Mouse (Mus musculus): ENCODE measurements around the gene Tollip. TPM values are rescaled to one million over a fixed set of nuclear protein-coding genes. Genes with fewer than 3 reads are reported as not detected.

Tollip gene
- polyA plus RNA-seq, 1 experiment from 2014 or later = 56.4 TPM

GRCm38 (mm10) chr7:141955565-141956173 lies 37.4 kb upstream of the Tollip start:
- Histone ChIP-seq H3K9me3 (ENCODE audit: control insufficient read depth, low read length) (no peaks in the 10 kb centered on the region), H3K4me3 (ENCODE audit: low read depth, low read length) (no peak overlapping the region), H3K27me3 (ENCODE audit: control insufficient read depth, insufficient read depth, low read length) (no peaks in the 10 kb centered on the region), H3K36me3 (ENCODE audit: control insufficient read depth, insufficient read depth, low read length) (peaks cover 8% of the 10 kb centered on the region), H3K27ac (ENCODE audit: low read depth, low read length) (no peak overlapping the region), H3K9ac (ENCODE audit: low read length) (no peak overlapping the region), H3K4me1 (ENCODE audit: control insufficient read depth, insufficient read depth, low read length) (peaks cover 26% of the 10 kb centered on the region), H3K4me2 (no peak overlapping the region)
- no peak for ATAC-seq (ENCODE audit: low FRiP score)
- 77% methylated on average over 5 of the region's 5 CpGs for WGBS
- DNase-seq (ENCODE audit: low spot score, missing footprints) = peak; percentile 72

GRCm38 (mm10) chr7:141953616-141954015 lies 35.3 kb upstream of the Tollip start:
- Histone ChIP-seq H3K4me1 (ENCODE audit: control insufficient read depth, insufficient read depth, low read length) (peaks cover 30% of the 10 kb centered on the region), H3K4me3 (ENCODE audit: low read depth, low read length) (no peak overlapping the region), H3K27ac (ENCODE audit: low read depth, low read length) (no peak overlapping the region), H3K9ac (ENCODE audit: low read length) (no peak overlapping the region), H3K36me3 (ENCODE audit: control insufficient read depth, insufficient read depth, low read length) (peaks cover 8% of the 10 kb centered on the region), H3K4me2 (no peak overlapping the region), H3K9me3 (ENCODE audit: control insufficient read depth, low read length) (no peaks in the 10 kb centered on the region), H3K27me3 (ENCODE audit: control insufficient read depth, insufficient read depth, low read length) (no peaks in the 10 kb centered on the region; the same call in 1 of the 2 replicates)
- 83% methylated on average over 6 of the region's 6 CpGs for WGBS
- ATAC-seq (ENCODE audit: low FRiP score) (no peak), DNase-seq (ENCODE audit: low spot score, missing footprints) (no peak)

GRCm38 (mm10) chr7:141952920-141953319 lies 34.6 kb upstream of the Tollip start:
- Histone ChIP-seq H3K36me3 (ENCODE audit: control insufficient read depth, insufficient read depth, low read length) (peaks cover 8% of the 10 kb centered on the region), H3K4me1 (ENCODE audit: control insufficient read depth, insufficient read depth, low read length) (peaks cover 34% of the 10 kb centered on the region), H3K9ac (ENCODE audit: low read length) (no peak overlapping the region), H3K27ac (ENCODE audit: low read depth, low read length) (no peak overlapping the region), H3K4me2 (no peak overlapping the region), H3K9me3 (ENCODE audit: control insufficient read depth, low read length) (no peaks in the 10 kb centered on the region), H3K27me3 (ENCODE audit: control insufficient read depth, insufficient read depth, low read length) (no peaks in the 10 kb centered on the region; the same call in 1 of the 2 replicates), H3K4me3 (ENCODE audit: low read depth, low read length) (no peak overlapping the region)
- 89% methylated on average over 4 of the region's 4 CpGs for WGBS
- ATAC-seq (ENCODE audit: low FRiP score) (no peak), DNase-seq (ENCODE audit: low spot score, missing footprints) (no peak)

GRCm38 (mm10) chr7:141951821-141952220 lies 33.5 kb upstream of the Tollip start:
- DNase-seq (ENCODE audit: low spot score, missing footprints) (no peak), ATAC-seq (ENCODE audit: low FRiP score) (no peak)
- Histone ChIP-seq H3K4me1 (ENCODE audit: control insufficient read depth, insufficient read depth, low read length) (peaks cover 34% of the 10 kb centered on the region), H3K27me3 (ENCODE audit: control insufficient read depth, insufficient read depth, low read length) (peaks cover 3% of the 10 kb centered on the region; the same call in 1 of the 2 replicates), H3K27ac (ENCODE audit: low read depth, low read length) (no peak overlapping the region), H3K36me3 (ENCODE audit: control insufficient read depth, insufficient read depth, low read length) (peaks cover 8% of the 10 kb centered on the region), H3K4me3 (ENCODE audit: low read depth, low read length) (peak overlapping the region; percentile 97), H3K4me2 (peak overlapping the region; percentile 89), H3K9me3 (ENCODE audit: control insufficient read depth, low read length) (no peaks in the 10 kb centered on the region), H3K9ac (ENCODE audit: low read length) (peak overlapping the region; percentile 100)
- 92% methylated on average over 4 of the region's 4 CpGs for WGBS

- Histone ChIP-seq H3K27me3 (ENCODE audit: control insufficient read depth, insufficient read depth, low read length) (peaks cover 3% of the 10 kb centered on the region; the same call in 1 of the 2 replicates), H3K4me1 (ENCODE audit: control insufficient read depth, insufficient read depth, low read length) (peaks cover 43% of the 10 kb centered on the region), H3K9ac (ENCODE audit: low read length) (peak overlapping the region; percentile 100), H3K27ac (ENCODE audit: low read depth, low read length) (peak overlapping the region; percentile 95), H3K4me2 (peak overlapping the region; percentile 89), H3K4me3 (ENCODE audit: low read depth, low read length) (peak overlapping the region; percentile 97), H3K36me3 (ENCODE audit: control insufficient read depth, insufficient read depth, low read length) (peaks cover 8% of the 10 kb centered on the region), H3K9me3 (ENCODE audit: control insufficient read depth, low read length) (no peaks in the 10 kb centered on the region)
- 1% methylated on average over 64 of the region's 84 CpGs for WGBS
- ATAC-seq (ENCODE audit: low FRiP score) (peak; percentile 72), DNase-seq (ENCODE audit: low spot score, missing footprints) (peak; percentile 95)
These were observed 32.1 kb upstream of the Tollip start for GRCm38 (mm10) chr7:141950104-141951013.

- Histone ChIP-seq H3K27ac (ENCODE audit: low read depth, low read length) (peak overlapping the region; percentile 95), H3K4me2 (peak overlapping the region; percentile 89), H3K4me3 (ENCODE audit: low read depth, low read length) (peak overlapping the region; percentile 97), H3K4me1 (ENCODE audit: control insufficient read depth, insufficient read depth, low read length) (peaks cover 38% of the 10 kb centered on the region), H3K9me3 (ENCODE audit: control insufficient read depth, low read length) (no peaks in the 10 kb centered on the region), H3K9ac (ENCODE audit: low read length) (peak overlapping the region; percentile 100), H3K36me3 (ENCODE audit: control insufficient read depth, insufficient read depth, low read length) (peaks cover 8% of the 10 kb centered on the region), H3K27me3 (ENCODE audit: control insufficient read depth, insufficient read depth, low read length) (peaks cover 3% of the 10 kb centered on the region; the same call in 1 of the 2 replicates)
- peak; percentile 45; the same call in 1 of the 2 replicates for ATAC-seq (ENCODE audit: low FRiP score)
- 0% methylated on average over 34 of the region's 54 CpGs for WGBS
- no peak for DNase-seq (ENCODE audit: low spot score, missing footprints)
These were observed 31.4 kb upstream of the Tollip start for GRCm38 (mm10) chr7:141949799-141950103.

GRCm38 (mm10) chr7:141948906-141949798 lies 30.8 kb upstream of the Tollip start, which contains the start of gene Brsk2:
Brsk2 (plus strand) TSS chr7:141949751.
- ATAC-seq (ENCODE audit: low FRiP score) (peak; percentile 91), DNase-seq (ENCODE audit: low spot score, missing footprints) (peak; percentile 98)
- H3K27me3 ChIP-seq (ENCODE audit: control insufficient read depth, insufficient read depth, low read length) = peaks cover 3% of the 10 kb centered on the region; the same call in 1 of the 2 replicates
- under 1% methylated on average over 49 of the region's 55 CpGs for WGBS
- no peaks in the 10 kb centered on the region for H3K9me3 ChIP-seq (ENCODE audit: control insufficient read depth, low read length)
- peak within 1 kb of the TSS; percentile 89 for H3K4me2 ChIP-seq
- peak within 1 kb of the TSS; percentile 100 for H3K9ac ChIP-seq (ENCODE audit: low read length)
- H3K27ac ChIP-seq (ENCODE audit: low read depth, low read length) = peak within 1 kb of the TSS; percentile 95
- H3K36me3 ChIP-seq (ENCODE audit: control insufficient read depth, insufficient read depth, low read length) = peaks cover 8% of the 10 kb centered on the region
- peak within 1 kb of the TSS; percentile 97 for H3K4me3 ChIP-seq (ENCODE audit: low read depth, low read length)
- peaks cover 34% of the 10 kb centered on the region for H3K4me1 ChIP-seq (ENCODE audit: control insufficient read depth, insufficient read depth, low read length)

GRCm38 (mm10) chr7:141948045-141948444 lies 29.7 kb upstream of the Tollip start:
- Histone ChIP-seq H3K9ac (ENCODE audit: low read length) (no peak overlapping the region), H3K36me3 (ENCODE audit: control insufficient read depth, insufficient read depth, low read length) (peaks cover 8% of the 10 kb centered on the region; the same call in 1 of the 2 replicates), H3K4me2 (no peak overlapping the region), H3K9me3 (ENCODE audit: control insufficient read depth, low read length) (no peaks in the 10 kb centered on the region), H3K27me3 (ENCODE audit: control insufficient read depth, insufficient read depth, low read length) (peaks cover 3% of the 10 kb centered on the region; the same call in 1 of the 2 replicates), H3K27ac (ENCODE audit: low read depth, low read length) (no peak overlapping the region), H3K4me1 (ENCODE audit: control insufficient read depth, insufficient read depth, low read length) (peaks cover 30% of the 10 kb centered on the region), H3K4me3 (ENCODE audit: low read depth, low read length) (no peak overlapping the region)
- 60% methylated on average over 1 of the region's 1 CpGs for WGBS
- ATAC-seq (ENCODE audit: low FRiP score) (no peak), DNase-seq (ENCODE audit: low spot score, missing footprints) (no peak)
